21 mouse cellular contexts compared by ENCODE assay signal in genomic region chr5:124269661-124270060, GRCm38 (mm10). TPM values are rescaled to one million over a fixed set of nuclear protein-coding genes. Genes with fewer than 3 reads are reported as not detected.
DNase-seq lines count a peak whose midpoint lies in the region; ATAC-seq lines count a peak whose summit lies in the region.
"Had no signal": no experiment of that assay in that cellular context is flagged by ENCODE, and none has a peak within 500 bp of the region (broad histone marks: within the 10 kb centered on the region; RNA-seq: fewer than 3 reads in every experiment).

No protein-coding gene starts in this region.

- H3K9ac ChIP-seq in midbrain, embryonic 11.5 days (ENCODE audit: low read length), result no peak overlapping the region
- H3K9ac ChIP-seq in midbrain, embryonic 16.5 days (ENCODE audit: low read depth, low read length), result no peak overlapping the region
- no peak overlapping the region for H3K9ac ChIP-seq in forebrain, embryonic 14.5 days (ENCODE audit: low read length)
- H3K9ac ChIP-seq in hindbrain, embryonic 11.5 days (ENCODE audit: low read depth, low read length), result no peak overlapping the region
- H3K9ac ChIP-seq in midbrain, embryonic 13.5 days (replicated peaks), result no peak overlapping the region
- H3K9ac ChIP-seq: embryonic facial prominence, embryonic 15.5 days; limb, embryonic 15.5 days; liver, embryonic 15.5 days had no signal

- ATAC-seq in midbrain, embryonic 11.5 days (ENCODE audit: low FRiP score), result 0 out of 2 replicates have a peak, but pooled peaks have one; percentile 27
- ATAC-seq in midbrain, embryonic 16.5 days, result no peak; the same call in 1 of the 2 replicates
- peak; percentile 95 for ATAC-seq in forebrain, embryonic 14.5 days
- ATAC-seq in hindbrain, embryonic 11.5 days (ENCODE audit: low FRiP score), result peak; percentile 68; the same call in 1 of the 2 replicates
- peak; percentile 87 for ATAC-seq in midbrain, embryonic 13.5 days
- ATAC-seq: inflammation-experienced regulatory T-cells, adult 6 months had no signal

- DNase-seq in midbrain, embryonic 11.5 days (ENCODE audit: low spot score, missing footprints), result peak; percentile 81
- DNase-seq in forebrain, embryonic 14.5 days (ENCODE audit: low spot score), result peak; percentile 84
- DNase-seq in hindbrain, embryonic 11.5 days (ENCODE audit: low spot score), result peak; percentile 54
- no peak for DNase-seq in gastrocnemius, postnatal 4 days (ENCODE audit: low spot score in 2 of 2)
- DNase-seq in thymus, postnatal 36 days, result no peak
- DNase-seq in gastrocnemius, adult 8-10 months (ENCODE audit: low spot score in 2 of 2), result no peak
- DNase-seq: adrenal gland, adult 2 months; cerebellum, adult 9-10 months; heart, postnatal 10 days; kidney, adult 2 months; kidney, postnatal 25 days; right cerebral cortex, adult 18-20 months; thymus, postnatal 4 days had no signal

- no peak overlapping the region for H3K4me3 ChIP-seq in midbrain, embryonic 11.5 days (ENCODE audit: low read depth, low read length)
- no peak overlapping the region for H3K4me3 ChIP-seq in midbrain, embryonic 16.5 days (ENCODE audit: low read depth, low read length)
- no peak overlapping the region for H3K4me3 ChIP-seq in forebrain, embryonic 14.5 days (ENCODE audit: low read depth, low read length)
- no peak overlapping the region for H3K4me3 ChIP-seq in hindbrain, embryonic 11.5 days (ENCODE audit: low read depth, low read length)
- H3K4me3 ChIP-seq in midbrain, embryonic 13.5 days (replicated peaks), result no peak overlapping the region
- H3K4me3 ChIP-seq: embryonic facial prominence, embryonic 15.5 days; limb, embryonic 15.5 days; liver, embryonic 15.5 days had no signal

- H3K4me1 ChIP-seq in midbrain, embryonic 11.5 days (ENCODE audit: control insufficient read depth, insufficient read depth, low read length), result peaks cover 8% of the 10 kb centered on the region
- 0 out of 2 replicates have a peak, but pooled peaks cover 3% of the 10 kb centered on the region for H3K4me1 ChIP-seq in midbrain, embryonic 16.5 days (ENCODE audit: control insufficient read depth, insufficient read depth, low read length)
- H3K4me1 ChIP-seq in forebrain, embryonic 14.5 days (ENCODE audit: control insufficient read depth, insufficient read depth, low read length), result peaks cover 9% of the 10 kb centered on the region; the same call in 1 of the 2 replicates
- peaks cover 4% of the 10 kb centered on the region; the same call in 1 of the 2 replicates for H3K4me1 ChIP-seq in hindbrain, embryonic 11.5 days (replicated peaks; ENCODE audit: control insufficient read depth, insufficient read depth, low read length)
- H3K4me1 ChIP-seq in midbrain, embryonic 13.5 days (replicated peaks), result peaks cover 22% of the 10 kb centered on the region
- H3K4me1 ChIP-seq: embryonic facial prominence, embryonic 15.5 days; limb, embryonic 15.5 days had no signal

- H3K36me3 ChIP-seq in midbrain, embryonic 11.5 days (ENCODE audit: control insufficient read depth, insufficient read depth, low read length), result no peaks in the 10 kb centered on the region; the same call in 1 of the 2 replicates
- peaks cover 5% of the 10 kb centered on the region; the same call in 1 of the 2 replicates for H3K36me3 ChIP-seq in midbrain, embryonic 16.5 days (ENCODE audit: control insufficient read depth, insufficient read depth, low read length)
- peaks cover 21% of the 10 kb centered on the region; the same call in 1 of the 2 replicates for H3K36me3 ChIP-seq in forebrain, embryonic 14.5 days (ENCODE audit: control insufficient read depth, insufficient read depth, low read length)
- peaks cover 3% of the 10 kb centered on the region; the same call in 1 of the 2 replicates for H3K36me3 ChIP-seq in hindbrain, embryonic 11.5 days (ENCODE audit: control insufficient read depth, insufficient read depth, low read length)
- H3K36me3 ChIP-seq in midbrain, embryonic 13.5 days, result peaks cover 36% of the 10 kb centered on the region

- H3K4me2 ChIP-seq in midbrain, embryonic 11.5 days, result no peak overlapping the region
- no peak overlapping the region for H3K4me2 ChIP-seq in midbrain, embryonic 16.5 days (ENCODE audit: low read length)
- 0 out of 2 replicates have a peak overlapping the region, but pooled peaks have one; percentile 19 for H3K4me2 ChIP-seq in forebrain, embryonic 14.5 days (ENCODE audit: low read length)
- H3K4me2 ChIP-seq in hindbrain, embryonic 11.5 days (replicated peaks; ENCODE audit: low read depth, low read length), result no peak overlapping the region
- no peak overlapping the region for H3K4me2 ChIP-seq in midbrain, embryonic 13.5 days (replicated peaks)
- H3K4me2 ChIP-seq: embryonic facial prominence, embryonic 15.5 days; heart, embryonic 11.5 days; limb, embryonic 15.5 days; liver, embryonic 15.5 days had no signal

- 61% methylated on average over 11 of the region's 11 CpGs for WGBS in midbrain, embryonic 11.5 days
- 25% methylated on average over 11 of the region's 11 CpGs for WGBS in midbrain, embryonic 16.5 days
- WGBS in forebrain, embryonic 14.5 days, result 22% methylated on average over 11 of the region's 11 CpGs
- 40% methylated on average over 11 of the region's 11 CpGs for WGBS in hindbrain, embryonic 11.5 days
- WGBS in midbrain, embryonic 13.5 days, result 33% methylated on average over 11 of the region's 11 CpGs

- no peaks in the 10 kb centered on the region for H3K27me3 ChIP-seq in midbrain, embryonic 11.5 days (ENCODE audit: control insufficient read depth, insufficient read depth, low read length)
- H3K27me3 ChIP-seq in midbrain, embryonic 16.5 days (ENCODE audit: control insufficient read depth, insufficient read depth, low read depth, low read length), result no peaks in the 10 kb centered on the region
- no peaks in the 10 kb centered on the region for H3K27me3 ChIP-seq in forebrain, embryonic 14.5 days (replicated peaks; ENCODE audit: control insufficient read depth, insufficient read depth, low read length)
- no peaks in the 10 kb centered on the region for H3K27me3 ChIP-seq in hindbrain, embryonic 11.5 days (ENCODE audit: control insufficient read depth, insufficient read depth, low read length)
- no peaks in the 10 kb centered on the region for H3K27me3 ChIP-seq in midbrain, embryonic 13.5 days
- H3K27me3 ChIP-seq: embryonic facial prominence, embryonic 15.5 days; limb, embryonic 15.5 days; liver, embryonic 15.5 days had no signal

- no peak overlapping the region for H3K27ac ChIP-seq in midbrain, embryonic 11.5 days (ENCODE audit: low read depth, low read length)
- H3K27ac ChIP-seq in midbrain, embryonic 16.5 days (ENCODE audit: low read length), result no peak overlapping the region
- peak overlapping the region; percentile 29; the same call in 1 of the 2 replicates for H3K27ac ChIP-seq in forebrain, embryonic 14.5 days (ENCODE audit: low read depth, low read length)
- H3K27ac ChIP-seq in hindbrain, embryonic 11.5 days (ENCODE audit: low read depth, low read length), result peak overlapping the region; percentile 39; the same call in 1 of the 2 replicates
- no peak overlapping the region; the same call in none of the 2 replicates for H3K27ac ChIP-seq in midbrain, embryonic 13.5 days
- H3K27ac ChIP-seq: embryonic facial prominence, embryonic 15.5 days; limb, embryonic 15.5 days; liver, embryonic 15.5 days; macrophage had no signal

- no peaks in the 10 kb centered on the region for H3K9me3 ChIP-seq in midbrain, embryonic 11.5 days (ENCODE audit: control insufficient read depth, low read length)
- no peaks in the 10 kb centered on the region for H3K9me3 ChIP-seq in midbrain, embryonic 16.5 days (replicated peaks; ENCODE audit: control insufficient read depth, low read length, poor library complexity, severe bottlenecking)
- H3K9me3 ChIP-seq in forebrain, embryonic 14.5 days (replicated peaks; ENCODE audit: control insufficient read depth, low read length), result no peaks in the 10 kb centered on the region
- H3K9me3 ChIP-seq in hindbrain, embryonic 11.5 days (ENCODE audit: control insufficient read depth, low read length), result no peaks in the 10 kb centered on the region
- H3K9me3 ChIP-seq in midbrain, embryonic 13.5 days, result no peaks in the 10 kb centered on the region
- H3K9me3 ChIP-seq: embryonic facial prominence, embryonic 15.5 days; limb, embryonic 15.5 days; liver, embryonic 15.5 days had no signal

RNA-seq across cellular contexts. Expression of gene Pitpnm2, which starts 20.1 kb away (rescaled TPM):
- 4.6 and 5.0 TPM in 2 replicates for polyA plus RNA-seq in midbrain, embryonic 11.5 days (2014; fragmentation: Nextera tagmentation; extraction: Ambion mirVana)
- 9.6 and 10.9 TPM in 2 replicates for polyA plus RNA-seq in midbrain, embryonic 16.5 days (2015; fragmentation: Nextera tagmentation; extraction: Ambion mirVana)
- 8.5 and 12.2 TPM in 2 replicates for polyA plus RNA-seq in forebrain, embryonic 14.5 days (2014; fragmentation: Nextera tagmentation; extraction: Ambion mirVana)
- 5.1 and 6.0 TPM in 2 replicates for polyA plus RNA-seq in hindbrain, embryonic 11.5 days (2014; fragmentation: Nextera tagmentation; extraction: Ambion mirVana)
- 6.6 and 7.7 TPM in 2 replicates for polyA plus RNA-seq in midbrain, embryonic 13.5 days (2015; fragmentation: Nextera tagmentation; extraction: Ambion mirVana)
- 10 to 100 TPM; 24.7 to 28.9 TPM for total RNA-seq in gastrocnemius, postnatal 4 days (2021)
- 10 to 100 TPM; 19.3 to 22.4 (median 20.8) TPM for total RNA-seq in gastrocnemius, adult 8-10 months (2022)

RNA-seq across cellular contexts. Expression of gene Mphosph9, which starts 58.1 kb away (rescaled TPM):
- 12.3 and 13.6 TPM in 2 replicates for polyA plus RNA-seq in midbrain, embryonic 11.5 days (2014; fragmentation: Nextera tagmentation; extraction: Ambion mirVana)
- polyA plus RNA-seq in midbrain, embryonic 16.5 days (2015; fragmentation: Nextera tagmentation; extraction: Ambion mirVana), result 9.3 and 10.8 TPM in 2 replicates
- 13.5 and 16.6 TPM in 2 replicates for polyA plus RNA-seq in forebrain, embryonic 14.5 days (2014; fragmentation: Nextera tagmentation; extraction: Ambion mirVana)
- polyA plus RNA-seq in hindbrain, embryonic 11.5 days (2014; fragmentation: Nextera tagmentation; extraction: Ambion mirVana), result 15.5 and 20.5 TPM in 2 replicates
- 15.4 and 16.5 TPM in 2 replicates for polyA plus RNA-seq in midbrain, embryonic 13.5 days (2015; fragmentation: Nextera tagmentation; extraction: Ambion mirVana)
- total RNA-seq in gastrocnemius, postnatal 4 days (2021), result 1 to 10 TPM; 7.7 to 9.7 TPM
- 1 to 10 TPM; 2.0 to 3.1 (median 2.6) TPM for total RNA-seq in gastrocnemius, adult 8-10 months (2022)

RNA-seq across cellular contexts. Expression of gene 2810006K23Rik, which starts 58.2 kb away (rescaled TPM):
- 22.0 and 23.9 TPM in 2 replicates for polyA plus RNA-seq in midbrain, embryonic 11.5 days (2014; fragmentation: Nextera tagmentation; extraction: Ambion mirVana)
- polyA plus RNA-seq in midbrain, embryonic 16.5 days (2015; fragmentation: Nextera tagmentation; extraction: Ambion mirVana), result 10.5 and 11.1 TPM in 2 replicates
- polyA plus RNA-seq in forebrain, embryonic 14.5 days (2014; fragmentation: Nextera tagmentation; extraction: Ambion mirVana), result 12.5 and 15.3 TPM in 2 replicates
- 17.4 and 19.7 TPM in 2 replicates for polyA plus RNA-seq in hindbrain, embryonic 11.5 days (2014; fragmentation: Nextera tagmentation; extraction: Ambion mirVana)
- 15.9 and 16.7 TPM in 2 replicates for polyA plus RNA-seq in midbrain, embryonic 13.5 days (2015; fragmentation: Nextera tagmentation; extraction: Ambion mirVana)
- total RNA-seq in gastrocnemius, postnatal 4 days (2021), result 10 to 100 TPM in 1 of 2 experiments, 1 to 10 TPM in 1; 9.8 to 11.5 TPM
- total RNA-seq in gastrocnemius, adult 8-10 months (2022), result 1 to 10 TPM; 6.4 to 7.5 (median 7.0) TPM

Comparison
In these comparisons a context has a peak if more than half of its experiments do, and no peak if none do; other contexts are left out.
1. DNase-seq: peak in midbrain, embryonic 11.5 days (single experiment), forebrain, embryonic 14.5 days (single experiment) and hindbrain, embryonic 11.5 days (single experiment); none in gastrocnemius, postnatal 4 days (0 of 2), thymus, postnatal 36 days (0 of 2) and gastrocnemius, adult 8-10 months (0 of 2).
2. H3K27ac ChIP-seq: peak in forebrain, embryonic 14.5 days (single experiment) and hindbrain, embryonic 11.5 days (single experiment); none in midbrain, embryonic 11.5 days (single experiment), midbrain, embryonic 16.5 days (single experiment) and midbrain, embryonic 13.5 days (single experiment).